Mouse (Mus musculus): ENCODE results near the gene Stt3b.
A peak's percentile ranks its signal among the peaks of the same experiment; 100 is the strongest.

Stt3b gene

GRCm38 (mm10) chr9:115206219-115206618 lies 104.0 kb downstream of the Stt3b start:
- peak; percentile 32 for DNase-seq

DNA sequence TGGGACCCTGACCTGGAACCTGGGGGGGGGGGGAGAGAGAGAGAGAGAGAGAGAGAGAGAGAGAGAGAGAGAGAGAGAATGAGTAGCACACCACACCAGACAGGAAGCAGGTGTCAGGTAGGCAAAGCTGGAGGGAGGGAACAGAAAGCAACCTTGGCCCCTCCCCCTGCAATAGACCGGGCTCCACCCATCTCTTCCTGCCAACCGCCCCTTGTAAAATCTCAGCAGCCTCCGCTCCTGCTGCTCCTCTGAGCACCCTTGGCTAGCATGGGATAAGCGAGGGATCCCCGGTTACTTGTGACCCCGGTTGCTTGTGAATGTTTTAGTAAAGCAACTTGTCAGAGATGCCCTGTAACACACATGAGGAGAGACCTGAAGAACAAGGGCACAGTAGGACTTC lies 104.7 kb downstream of the Stt3b start:
- no peak for DNase-seq

DNA sequence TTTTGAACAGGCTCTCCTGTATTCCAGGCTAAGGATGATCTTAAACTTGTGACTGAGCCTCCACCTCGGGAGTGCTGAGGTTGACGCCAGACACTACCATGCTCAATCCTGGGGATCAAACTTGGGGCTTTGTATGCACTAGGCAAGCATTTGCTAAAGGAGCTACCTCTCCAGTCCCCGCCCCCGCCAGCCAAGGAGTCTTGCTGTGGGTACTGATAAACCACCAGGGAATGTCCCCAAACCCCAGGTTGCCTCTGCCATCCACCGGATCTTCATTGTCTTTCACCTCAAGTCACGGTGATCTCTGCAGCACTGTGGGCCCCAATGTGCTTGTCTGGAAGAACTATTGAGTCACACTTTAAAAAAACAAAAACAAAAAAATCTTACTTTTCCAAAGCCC lies 107.1 kb downstream of the Stt3b start:
- DNase-seq = no peak

- no peak for DNase-seq
These were observed 109.0 kb downstream of the Stt3b start for GRCm38 (mm10) chr9:115201264-115201663.

DNA sequence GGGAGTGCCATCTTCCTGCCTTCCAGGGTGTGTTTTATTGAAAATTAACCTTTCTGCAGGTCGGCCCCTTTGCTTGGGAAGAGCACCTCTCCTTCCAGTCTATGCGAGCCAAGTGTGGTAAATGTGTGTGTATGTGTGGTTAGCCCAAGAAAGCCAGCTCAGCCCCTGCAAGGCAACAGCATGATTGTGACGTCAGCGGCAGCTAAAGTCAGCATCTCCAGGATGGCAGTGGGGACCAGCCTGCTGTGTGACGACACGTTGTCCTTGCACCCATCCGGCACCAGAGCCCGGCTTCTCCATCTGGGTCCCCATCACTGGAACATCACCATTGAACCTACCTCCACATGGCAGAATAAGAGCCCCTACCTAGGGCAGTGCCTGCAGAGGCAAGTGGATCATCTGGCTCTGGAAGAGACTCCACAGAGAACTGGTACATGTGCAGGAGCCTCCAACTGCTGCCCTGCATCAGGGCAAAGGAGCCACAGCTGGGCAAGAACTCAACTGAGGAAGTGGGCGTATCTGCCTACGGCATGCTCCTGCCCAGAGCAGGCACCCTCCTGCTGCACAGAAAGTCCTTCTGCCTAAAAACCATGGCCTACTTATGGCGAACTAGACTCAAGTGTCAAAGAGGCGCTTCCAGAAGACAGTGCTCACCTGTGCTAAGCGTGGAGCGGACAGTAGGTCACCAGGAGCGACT lies 109.9 kb downstream of the Stt3b start:
- no peak for DNase-seq

DNA sequence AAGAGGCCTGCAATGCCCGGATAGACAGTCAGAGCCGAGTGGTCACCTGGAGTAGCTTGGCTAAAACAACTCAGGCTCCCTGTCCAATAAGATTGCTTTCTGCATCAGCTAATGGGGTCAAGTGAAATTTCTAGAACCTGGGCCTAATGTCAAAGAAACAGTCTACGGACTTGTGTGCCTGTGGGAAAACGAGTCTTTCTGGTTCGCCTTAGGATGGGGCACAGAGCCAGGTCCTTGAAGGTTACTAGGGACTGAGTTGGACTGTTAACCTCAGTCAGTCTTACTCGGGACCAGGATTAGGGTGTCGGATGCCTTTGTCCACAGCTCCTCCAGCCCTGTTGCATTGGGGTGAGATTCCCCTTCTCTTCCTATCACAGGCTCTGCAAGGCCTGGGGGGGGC lies 113.1 kb downstream of the Stt3b start:
- no peak for DNase-seq

DNA sequence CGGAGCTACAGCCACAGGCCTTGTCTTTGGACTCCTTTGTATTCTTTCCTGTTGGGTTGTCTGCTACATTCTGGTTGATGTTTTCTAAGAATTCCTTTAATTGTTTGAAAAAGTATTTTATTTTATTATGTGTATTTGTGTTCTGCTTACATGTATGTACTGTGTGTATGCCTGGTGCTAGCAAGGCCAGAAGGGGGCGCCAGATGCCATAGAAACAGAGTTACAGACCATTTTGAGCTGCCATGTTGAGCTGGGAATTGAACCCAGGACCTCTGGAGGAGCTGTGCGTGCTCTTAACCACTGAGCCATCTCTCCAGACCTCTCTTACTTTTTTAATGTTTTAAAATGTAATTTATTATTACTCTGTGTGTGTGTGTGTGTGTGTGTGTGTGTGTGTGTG lies 117.3 kb downstream of the Stt3b start:
- DNase-seq = no peak
